Mouse (Mus musculus) ES-Bruce4 (cell line): ENCODE measurements around the gene Ica1. TPM values are rescaled to one million over a fixed set of nuclear protein-coding genes. Genes with fewer than 3 reads are reported as not detected.

Source experiments
- H3K27ac ChIP-seq: 2 replicates; pipeline ENCODE4 v1.5.1; 2012; ENCODE audit warnings: low read length, inconsistent platforms; ENCODE audit not compliant: insufficient read depth
- H3K27me3 ChIP-seq: 2 replicates; pipeline ENCODE4 v1.6.1; 2012; ENCODE audit warnings: mild to moderate bottlenecking, low read length, inconsistent platforms; ENCODE audit not compliant: control insufficient read depth, poor library complexity, insufficient read depth, severe bottlenecking
- H3K36me3 ChIP-seq: 2 replicates; pipeline ENCODE4 v1.6.1; 2012; ENCODE audit warnings: inconsistent platforms, mild to moderate bottlenecking, low read length, moderate library complexity; ENCODE audit not compliant: control insufficient read depth, poor library complexity, insufficient read depth, severe bottlenecking
- H3K4me1 ChIP-seq: one replicate; pipeline ENCODE4 v1.8.1; 2011; ENCODE audit warnings: low read length; ENCODE audit not compliant: control insufficient read depth, insufficient read depth
- H3K4me3 ChIP-seq: 2 replicates; pipeline ENCODE4 v1.5.1; 2011; ENCODE audit warnings: low read depth, mild to moderate bottlenecking, low read length
- H3K9ac ChIP-seq: 2 replicates; pipeline ENCODE4 v1.6.1; 2012; ENCODE audit warnings: low read depth, mild to moderate bottlenecking, inconsistent platforms; ENCODE audit not compliant: poor library complexity, severe bottlenecking
- H3K9me3 ChIP-seq: replicated peaks from 2 replicates; pipeline ENCODE4 v1.6.1; 2012; ENCODE audit warnings: mild to moderate bottlenecking, low read length, inconsistent platforms; ENCODE audit not compliant: control insufficient read depth, poor library complexity, insufficient read depth, severe bottlenecking
- CTCF ChIP-seq: IDR thresholded peaks from one replicate; pipeline ENCODE4 v1.8.1; 2011; ENCODE audit warnings: low read depth, low read length
- EP300 ChIP-seq: IDR thresholded peaks from 2 replicates; pipeline ENCODE4 v1.6.1; 2011; ENCODE audit warnings: low read depth, low read length; ENCODE audit not compliant: insufficient read depth
- POLR2A ChIP-seq: IDR thresholded peaks from one replicate; pipeline ENCODE4 v1.8.1; 2011; ENCODE audit warnings: low read length; ENCODE audit not compliant: insufficient read depth
- polyA plus RNA-seq: library from polyadenylated mRNA; stranded (reverse); fragments of >200 nt; gene quantifications from 2 replicates; pipeline ENCODE4 v1.2.4, GENCODE M21; 2011; ENCODE audit warnings: low read depth; ENCODE audit not compliant: missing spikeins, insufficient read depth, insufficient read length

Ica1 gene
- polyA plus RNA-seq, 1 experiment: 11.0 TPM

- Histone ChIP-seq H3K27me3 (no peaks in the 10 kb centered on the region), H3K9ac (no peak overlapping the region), H3K4me3 (no peak overlapping the region), H3K4me1 (no peaks in the 10 kb centered on the region), H3K27ac (no peak overlapping the region), H3K36me3 (no peaks in the 10 kb centered on the region), H3K9me3 (peaks cover 7% of the 10 kb centered on the region)
- TF ChIP-seq POLR2A (no peak), EP300 (no peak), CTCF (no peak)
These were observed 87.8 kb downstream of the Ica1 start for GRCm38 (mm10) chr6:8690441-8690840.

DNA sequence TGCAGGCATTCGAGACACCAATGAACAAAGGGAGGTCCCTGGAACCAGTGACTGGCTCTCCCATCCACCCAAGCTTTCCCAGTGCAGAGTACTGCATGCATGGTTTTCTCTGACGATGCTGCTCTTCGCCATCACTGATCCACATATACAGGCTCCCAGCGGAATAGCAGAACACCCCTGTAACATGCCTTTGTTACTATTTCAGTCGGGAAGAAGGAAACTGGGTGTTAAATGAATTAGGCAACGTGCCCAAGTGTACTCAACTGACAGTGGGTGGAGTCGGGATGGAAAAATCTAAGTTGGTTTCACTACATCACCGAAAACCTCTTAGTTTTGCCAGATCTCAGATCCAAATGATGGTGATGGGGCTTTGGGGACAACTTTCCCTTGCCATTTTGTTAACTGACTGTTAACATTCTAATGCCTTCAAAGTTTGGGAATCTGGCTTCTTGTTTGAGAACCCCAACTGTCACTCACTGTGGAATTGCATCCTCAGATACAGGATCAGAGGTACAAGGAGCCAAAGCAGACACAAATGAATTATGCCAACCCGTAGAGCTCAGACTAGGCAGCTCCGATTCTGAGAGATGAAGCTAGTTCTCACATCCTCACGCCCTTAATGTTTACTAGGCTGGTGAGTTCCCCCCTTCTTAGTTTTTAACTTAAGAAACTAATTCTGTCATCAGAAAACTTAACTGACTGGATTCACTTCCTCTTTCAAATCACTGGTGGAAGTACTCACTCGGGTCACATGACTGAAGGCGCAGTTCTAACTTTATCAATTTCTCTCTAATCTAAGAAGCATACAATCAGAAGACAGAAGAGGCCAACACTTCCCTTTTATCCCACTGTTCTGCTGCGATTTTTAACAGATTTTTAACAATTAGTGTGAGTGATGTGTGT, 91.4 kb downstream of the Ica1 start:
- no peak overlapping the region for H3K9ac ChIP-seq

DNA sequence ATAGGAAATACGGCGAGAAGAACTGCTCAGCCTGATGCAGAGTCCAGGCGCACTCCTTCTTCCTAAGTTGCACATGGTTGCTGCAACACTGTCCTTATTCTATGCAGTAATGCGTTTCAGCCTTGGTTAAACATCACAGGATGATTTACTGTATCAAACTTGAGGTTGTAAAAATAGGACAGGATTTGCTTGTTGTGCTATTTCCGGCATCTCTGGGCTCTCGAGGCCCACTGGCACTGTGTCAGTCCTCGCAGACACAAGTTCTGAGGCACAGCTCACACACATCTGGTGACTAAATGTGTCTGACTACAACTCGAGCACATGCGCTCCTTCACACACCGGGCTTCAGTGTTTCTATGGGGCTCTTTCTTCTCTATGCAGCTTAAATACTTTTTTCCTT, 94.9 kb downstream of the Ica1 start:
- H3K9ac ChIP-seq: no peak overlapping the region
- TF ChIP-seq EP300 (no peak), CTCF (no peak), POLR2A (no peak)
- H3K4me1 ChIP-seq: no peaks in the 10 kb centered on the region
- no peaks in the 10 kb centered on the region for H3K9me3 ChIP-seq
- H3K4me3 ChIP-seq: no peak overlapping the region
- H3K27me3 ChIP-seq: no peaks in the 10 kb centered on the region
- no peaks in the 10 kb centered on the region for H3K36me3 ChIP-seq
- no peak overlapping the region for H3K27ac ChIP-seq

More for the DNA sequence above, 91.4 kb downstream of the Ica1 start:
- Histone ChIP-seq H3K36me3 (no peaks in the 10 kb centered on the region), H3K27me3 (no peaks in the 10 kb centered on the region), H3K9me3 (no peaks in the 10 kb centered on the region), H3K4me3 (no peak overlapping the region), H3K4me1 (no peaks in the 10 kb centered on the region), H3K27ac (no peak overlapping the region)
- no peak for TF ChIP-seq CTCF
- TF ChIP-seq POLR2A: no peak
- no peak for TF ChIP-seq EP300

GRCm38 (mm10) chr6:8680931-8681330, 97.4 kb downstream of the Ica1 start:
- TF ChIP-seq CTCF: no peak
- no peak for TF ChIP-seq POLR2A
- TF ChIP-seq EP300: no peak
- Histone ChIP-seq H3K36me3 (no peaks in the 10 kb centered on the region), H3K27ac (no peak overlapping the region), H3K4me1 (no peaks in the 10 kb centered on the region), H3K4me3 (no peak overlapping the region), H3K9ac (no peak overlapping the region), H3K9me3 (no peaks in the 10 kb centered on the region), H3K27me3 (no peaks in the 10 kb centered on the region)

DNA sequence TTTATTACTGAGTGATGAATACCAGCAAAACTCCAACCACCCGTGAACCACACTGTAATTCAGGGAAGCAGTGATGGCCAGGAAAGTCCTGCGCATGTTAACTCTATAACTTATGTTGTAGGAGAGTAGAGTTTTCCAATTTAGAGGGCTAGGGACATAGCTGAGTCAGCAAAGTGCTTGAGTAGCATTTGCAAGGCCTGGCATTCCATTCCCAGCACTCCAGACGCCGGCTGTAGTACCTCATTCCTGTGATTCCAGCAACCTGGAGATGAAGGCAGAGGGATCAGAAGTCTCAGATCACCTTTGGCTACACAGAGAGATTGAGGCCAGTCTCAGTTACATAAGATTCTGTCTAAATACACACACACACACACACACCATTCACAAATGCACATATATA, 105.3 kb downstream of the Ica1 start:
- Histone ChIP-seq H3K9me3 (no peaks in the 10 kb centered on the region), H3K27me3 (no peaks in the 10 kb centered on the region), H3K4me3 (no peak overlapping the region), H3K27ac (no peak overlapping the region), H3K9ac (no peak overlapping the region), H3K36me3 (no peaks in the 10 kb centered on the region), H3K4me1 (no peaks in the 10 kb centered on the region)
- no peak for TF ChIP-seq EP300
- TF ChIP-seq POLR2A: no peak
- no peak for TF ChIP-seq CTCF

DNA sequence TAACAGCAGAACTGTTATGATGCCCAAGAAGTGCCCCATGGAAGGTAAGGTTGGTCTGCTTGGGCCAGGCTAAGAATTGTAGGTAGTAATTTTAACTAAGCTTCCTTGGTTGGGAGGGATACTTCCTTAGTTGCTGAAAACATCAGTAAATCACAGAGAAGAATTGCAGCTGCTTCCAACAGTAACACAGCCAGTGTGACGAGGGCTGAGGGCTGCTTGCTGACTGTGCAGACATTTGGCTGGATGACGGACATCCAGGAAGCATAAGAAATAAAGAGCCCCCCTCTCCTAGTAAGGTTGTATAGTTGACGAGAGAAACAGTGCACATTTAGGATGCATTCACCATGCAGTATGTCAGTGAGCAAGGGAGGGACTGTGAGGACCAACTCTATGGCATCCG, 108.9 kb downstream of the Ica1 start:
- no peaks in the 10 kb centered on the region for H3K9me3 ChIP-seq
- TF ChIP-seq CTCF: no peak
- TF ChIP-seq POLR2A: no peak
- TF ChIP-seq EP300: no peak
- no peaks in the 10 kb centered on the region for H3K4me1 ChIP-seq
- no peak overlapping the region for H3K27ac ChIP-seq
- H3K36me3 ChIP-seq: no peaks in the 10 kb centered on the region
- no peak overlapping the region for H3K4me3 ChIP-seq
- H3K9ac ChIP-seq: no peak overlapping the region
- no peaks in the 10 kb centered on the region for H3K27me3 ChIP-seq
